Mouse (Mus musculus): ENCODE data around the gene Sox4. TPM values are rescaled to one million over a fixed set of nuclear protein-coding genes. Genes with fewer than 3 reads are reported as not detected.

The Sox4 gene
- total RNA-seq (2021): 10 to 100 TPM; 23.8 to 37.5 TPM
- long read RNA-seq, experiment 1, full-length matches to known transcripts: 107 of 108 reads
- long read RNA-seq, experiment 1, partial matches to known transcripts: 0 of 108 reads
- long read RNA-seq, experiment 1, other reads (novel, unspliced or antisense): 1 of 108 reads
- long read RNA-seq, experiment 2, full-length matches to known transcripts: 50 of 50 reads
- long read RNA-seq, experiment 2, partial matches to known transcripts: 0 of 50 reads
- long read RNA-seq, experiment 2, other reads (novel, unspliced or antisense): 0 of 50 reads

GRCm38 (mm10) chr13:28953581-28953991 lies at the start of gene Sox4:
Gene Sox4 (minus strand): TSS chr13:28953713.
- DNase-seq: peak; percentile 94

- DNase-seq: no peak
Measured at GRCm38 (mm10) chr13:28991899-28992664, 38.6 kb upstream of the Sox4 start.

- DNase-seq: no peak
Measured at GRCm38 (mm10) chr13:28988751-28989703, 35.5 kb upstream of the Sox4 start.

- DNase-seq: no peak
Measured at GRCm38 (mm10) chr13:28980681-28981080, 27.2 kb upstream of the Sox4 start.

- no peak for DNase-seq
Measured at GRCm38 (mm10) chr13:28975011-28975410, 21.5 kb upstream of the Sox4 start.

- no peak for DNase-seq
Measured at GRCm38 (mm10) chr13:28974597-28974996, 21.1 kb upstream of the Sox4 start.

- DNase-seq: no peak
Measured at GRCm38 (mm10) chr13:28960916-28961315, 7.4 kb upstream of the Sox4 start.

GRCm38 (mm10) chr13:28959458-28959978 lies 6.0 kb upstream of the Sox4 start:
- peak; percentile 85 for DNase-seq

- DNase-seq: no peak
Measured at GRCm38 (mm10) chr13:28959068-28959440, 5.5 kb upstream of the Sox4 start.

- DNase-seq: peak; percentile 73
Measured at GRCm38 (mm10) chr13:28958211-28959067, 4.9 kb upstream of the Sox4 start.

- DNase-seq: peak; percentile 98
Measured at GRCm38 (mm10) chr13:28957765-28958164, 4.3 kb upstream of the Sox4 start.

- DNase-seq: peak; percentile 65
Measured at GRCm38 (mm10) chr13:28952576-28953571, 639 bp downstream of the Sox4 start.

- DNase-seq: peak; percentile 60
Measured at GRCm38 (mm10) chr13:28951691-28952575, 1.6 kb downstream of the Sox4 start.

- DNase-seq: peak; percentile 68
Measured at GRCm38 (mm10) chr13:28950623-28951491, 2.7 kb downstream of the Sox4 start.

- no peak for DNase-seq
Measured at GRCm38 (mm10) chr13:28950266-28950622, 3.3 kb downstream of the Sox4 start.

GRCm38 (mm10) chr13:28949279-28949915 lies 4.1 kb downstream of the Sox4 start:
- no peak for DNase-seq

- DNase-seq: peak; percentile 29
Measured at GRCm38 (mm10) chr13:28948541-28948940, 5.0 kb downstream of the Sox4 start.
